Mouse (Mus musculus) thymus, postnatal 36 days (tissue): ENCODE data around the gene Dyx1c1.

Source experiments
- DNase-seq, 2 experiments: peaks; one replicate each; pipeline ENCODE4 v3.0.0; 2022; ENCODE audit warnings: mixed read lengths in 2 of 2

Dyx1c1 gene

DNA sequence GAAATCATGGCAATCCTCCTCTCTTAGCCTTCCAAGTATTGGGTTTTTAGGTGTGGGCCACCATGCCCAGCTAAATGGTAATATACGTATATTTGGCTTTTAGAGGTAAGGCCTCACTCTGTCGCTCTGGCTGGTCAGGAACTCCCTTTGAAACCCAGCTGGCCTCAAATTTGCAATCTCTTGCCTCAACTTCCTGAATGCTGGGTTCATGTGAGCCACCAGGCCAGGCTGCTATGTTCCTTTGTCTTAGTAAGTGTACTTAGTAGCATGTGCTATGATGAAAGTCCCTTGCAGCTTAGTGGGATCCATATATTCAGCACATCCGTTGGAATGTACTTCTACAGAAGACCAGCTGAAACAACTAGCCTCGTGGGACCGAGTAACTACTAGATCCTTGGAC, 16.1 kb downstream of the Dyx1c1 start:
- DNase-seq = no peak

DNA sequence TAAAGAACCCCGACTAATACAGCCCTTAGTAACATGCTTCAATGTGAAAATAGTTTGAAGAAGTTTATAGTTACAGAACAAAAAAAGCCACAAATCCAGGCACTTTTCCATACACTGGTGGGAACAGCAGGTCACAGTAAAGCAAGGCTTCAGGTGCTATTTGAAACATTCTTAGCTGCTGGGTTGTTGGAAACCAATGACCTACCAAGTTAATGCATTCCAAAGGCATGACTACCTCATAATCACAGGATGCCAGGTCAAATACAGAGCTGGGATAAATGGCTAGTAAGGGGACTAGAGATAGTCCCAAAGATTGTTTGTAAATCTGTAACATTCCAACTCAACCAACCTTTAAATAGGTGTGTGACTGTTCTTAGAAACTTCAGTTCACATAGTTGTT, 16.7 kb downstream of the Dyx1c1 start:
- DNase-seq = no peak

DNA sequence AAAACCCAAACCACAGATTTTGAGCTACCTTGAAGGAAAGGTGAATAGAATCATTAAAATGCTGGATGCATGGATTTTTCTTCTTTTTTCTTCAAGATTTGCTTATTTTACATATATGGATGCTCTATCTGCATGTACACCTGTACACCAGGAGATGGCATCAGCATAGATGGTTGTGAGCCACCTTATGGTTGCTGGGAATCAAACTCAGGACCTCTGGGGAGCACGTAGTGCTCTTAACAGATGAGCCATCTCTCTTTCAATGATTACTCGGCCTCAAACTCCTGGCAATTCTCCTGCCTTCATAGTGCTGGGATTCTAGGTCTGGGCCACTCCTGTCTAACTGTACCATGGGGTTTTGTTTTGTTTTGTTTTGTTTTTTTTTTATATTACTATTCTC, 24.5 kb downstream of the Dyx1c1 start:
- DNase-seq = no peak

DNA sequence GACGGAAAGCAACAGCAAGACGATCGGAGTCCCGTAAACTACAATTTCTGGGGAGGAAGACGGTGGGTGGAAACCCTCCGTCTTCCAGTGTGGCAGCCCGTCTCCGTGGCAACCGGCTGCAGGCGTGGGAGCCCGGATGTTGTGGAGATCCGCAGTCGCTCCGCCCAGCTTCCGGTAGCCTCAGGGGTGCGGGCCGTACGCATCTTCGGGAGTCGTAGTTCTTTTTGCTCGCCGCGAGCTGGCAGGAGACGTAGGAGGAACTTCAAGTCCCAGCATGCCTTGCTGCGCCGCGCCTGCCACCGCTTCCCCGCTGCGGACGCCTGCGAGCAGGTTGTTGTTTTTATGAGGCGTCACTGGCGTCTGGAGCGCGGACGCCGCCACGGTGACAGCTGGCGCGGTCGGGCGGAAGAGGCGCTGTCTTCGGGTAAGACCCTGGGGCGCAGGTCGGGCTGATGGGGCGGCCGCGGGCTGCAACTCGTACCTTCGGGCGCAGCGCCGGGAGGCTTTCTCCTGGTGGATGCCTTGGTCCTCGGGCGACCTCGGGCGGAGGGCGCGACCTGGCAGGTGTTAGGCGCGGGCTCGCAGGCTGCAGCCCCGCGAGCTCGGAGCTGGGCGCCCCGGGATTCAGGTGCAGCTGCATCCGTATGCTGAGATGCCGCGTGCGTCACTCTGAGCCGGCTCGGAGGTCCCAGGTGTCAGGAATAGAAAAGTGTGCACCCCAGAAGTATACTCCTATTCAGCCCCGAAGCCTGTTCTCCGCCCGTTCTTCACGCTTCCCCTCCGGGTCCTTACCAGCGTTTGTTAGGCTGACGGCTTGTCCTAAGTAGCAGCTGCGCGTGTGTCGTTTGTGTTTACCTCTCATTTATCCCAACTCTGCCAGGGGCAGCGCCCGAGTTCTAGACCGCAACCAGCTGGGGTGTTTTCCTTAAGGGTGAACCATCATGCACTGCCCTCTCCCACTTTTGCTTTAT, 26.9 kb downstream of the Dyx1c1 start, which contains the start of the genes Ccpg1os and Ccpg1:
Gene Ccpg1os (minus strand): TSS at position 133 of the 971 bp plus-strand sequence.
Gene Ccpg1 (plus strand): TSS at position 180 of the 971 bp plus-strand sequence.
- DNase-seq = peak; percentile 95 to 99

DNA sequence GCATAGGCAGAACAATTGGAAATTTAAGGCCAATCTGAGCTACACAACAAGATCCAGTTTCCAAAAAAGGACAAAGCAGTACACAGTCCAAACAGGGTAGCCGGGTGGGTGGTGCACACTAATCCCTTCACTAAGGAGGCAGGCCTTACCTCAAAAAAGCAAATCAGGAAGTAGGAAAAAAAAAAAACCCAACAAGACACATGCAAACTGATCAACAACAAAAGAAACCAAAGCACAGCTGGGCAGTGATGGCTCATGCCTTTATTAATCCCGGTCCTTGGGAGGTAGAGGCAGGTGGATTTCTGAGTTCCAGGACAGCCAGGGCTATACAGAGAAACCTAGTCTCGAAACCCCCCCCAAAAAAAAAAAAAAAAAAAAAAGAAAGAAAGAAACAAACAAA, 29.1 kb downstream of the Dyx1c1 start:
- no peak for DNase-seq

DNA sequence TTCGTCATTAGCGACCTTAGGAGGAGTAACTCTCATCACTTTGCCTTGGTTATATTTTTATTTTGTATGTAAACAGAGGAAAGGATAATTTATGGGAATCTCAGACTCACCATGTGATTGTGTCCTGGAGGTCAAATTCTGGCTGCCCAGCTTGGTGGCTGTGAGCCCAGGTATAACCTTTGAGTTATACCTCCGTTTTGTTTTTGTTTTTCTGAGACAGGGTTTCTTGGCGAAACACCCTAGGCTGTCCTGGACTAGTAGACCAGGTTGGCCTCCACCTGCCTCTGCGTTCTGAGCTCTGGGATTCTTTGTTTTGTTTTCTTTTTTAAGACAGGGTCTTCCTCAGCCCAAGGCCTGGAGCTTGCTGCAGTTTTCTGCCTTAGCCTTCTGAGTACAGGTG, 30.1 kb downstream of the Dyx1c1 start:
- DNase-seq = no peak

DNA sequence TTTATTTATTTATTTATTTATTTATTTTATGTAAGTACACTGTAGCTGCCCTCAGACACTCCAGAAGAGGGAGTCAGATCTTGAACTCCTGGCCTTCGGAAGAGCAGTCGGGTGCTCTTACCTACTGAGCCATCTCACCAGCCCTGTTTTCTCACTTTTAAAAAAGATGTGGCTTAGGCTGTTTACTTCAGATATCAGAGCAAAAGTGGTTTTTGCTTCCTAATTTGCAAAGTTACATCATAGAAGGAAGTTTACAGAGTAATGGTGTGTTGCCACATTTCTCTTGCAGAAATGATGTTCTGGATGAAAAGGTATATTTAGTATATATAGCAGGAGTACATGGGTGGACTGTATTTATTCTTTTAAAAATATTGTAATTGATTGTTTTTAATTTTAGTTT, 32.8 kb downstream of the Dyx1c1 start:
- DNase-seq = no peak

DNA sequence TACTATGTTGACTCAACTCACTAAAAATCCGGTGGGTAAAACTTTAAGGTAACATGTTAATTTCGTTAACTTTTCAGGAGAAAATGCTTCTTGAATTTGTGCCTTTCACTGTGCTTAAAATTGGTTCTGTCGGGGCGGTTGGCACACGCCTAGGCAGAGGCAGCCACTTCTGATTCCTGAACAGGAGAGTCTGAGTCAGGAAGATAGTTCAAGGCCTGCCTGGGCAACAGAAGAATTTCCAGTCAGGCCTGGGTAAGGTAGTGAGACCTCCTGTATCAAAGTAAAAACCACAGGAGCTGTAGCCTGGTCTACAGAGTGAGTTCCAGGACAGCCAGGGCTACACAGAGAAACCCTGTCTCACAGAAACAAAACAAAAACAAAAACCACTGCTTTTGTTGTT, 34.0 kb downstream of the Dyx1c1 start:
- no peak for DNase-seq

DNA sequence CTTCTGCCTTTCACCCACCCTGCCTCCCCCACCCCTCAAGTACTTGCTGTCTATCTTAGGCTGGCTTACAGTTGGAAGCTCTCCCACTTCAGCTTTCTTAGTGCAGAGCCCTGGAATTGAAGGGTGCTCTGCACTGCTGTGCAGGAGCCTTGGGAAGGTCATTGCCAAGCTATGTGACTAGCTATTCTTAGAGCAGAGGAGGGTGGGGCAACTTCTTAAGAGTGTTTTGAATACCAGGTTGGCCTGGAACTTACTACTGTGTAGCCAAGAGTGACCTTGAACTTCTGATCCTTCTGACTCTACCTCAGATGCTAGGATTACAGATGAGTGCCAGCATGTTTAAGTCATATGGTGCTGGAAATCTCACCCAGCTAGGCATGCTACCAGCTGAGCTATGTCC, 37.6 kb downstream of the Dyx1c1 start:
- DNase-seq = no peak

DNA sequence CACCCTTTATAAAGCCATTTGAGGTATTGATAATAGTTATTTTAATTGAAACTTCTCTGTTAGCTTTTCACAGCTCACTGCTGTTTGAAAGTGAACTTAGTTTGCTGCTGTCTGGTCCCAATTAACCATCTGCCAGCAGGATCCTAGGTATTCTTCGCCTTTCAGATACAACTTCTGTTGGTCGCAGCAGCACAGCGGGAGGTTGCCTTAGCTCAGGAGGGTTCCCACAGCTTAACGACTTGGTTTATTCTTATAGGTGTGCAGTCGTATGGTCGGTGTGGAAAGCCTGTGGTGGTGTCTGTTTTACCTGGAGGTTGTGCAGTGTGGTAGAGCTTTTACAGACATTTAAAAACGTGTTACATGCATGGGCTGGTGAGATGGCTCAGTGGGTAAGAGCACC, 38.2 kb downstream of the Dyx1c1 start:
- DNase-seq = no peak

DNA sequence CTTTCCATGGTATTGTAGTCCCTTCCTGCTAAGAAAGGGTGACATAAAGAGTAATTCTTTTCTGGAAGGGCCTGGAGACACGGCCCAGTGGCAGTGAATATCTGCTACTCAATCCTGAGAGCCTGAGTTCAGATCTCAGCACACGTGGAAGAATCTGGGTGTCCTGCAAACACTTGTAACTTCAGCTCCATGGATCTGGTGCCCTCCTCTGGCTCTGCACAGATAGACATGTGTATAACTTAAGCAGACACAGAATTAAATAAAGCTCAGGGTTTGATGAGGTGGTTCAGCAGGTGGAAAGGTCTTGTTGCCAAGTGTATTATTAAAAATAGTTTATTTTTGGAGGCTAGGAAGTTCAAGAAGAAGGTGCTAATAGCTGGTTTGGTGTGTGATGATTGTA, 41.9 kb downstream of the Dyx1c1 start:
- no peak for DNase-seq

DNA sequence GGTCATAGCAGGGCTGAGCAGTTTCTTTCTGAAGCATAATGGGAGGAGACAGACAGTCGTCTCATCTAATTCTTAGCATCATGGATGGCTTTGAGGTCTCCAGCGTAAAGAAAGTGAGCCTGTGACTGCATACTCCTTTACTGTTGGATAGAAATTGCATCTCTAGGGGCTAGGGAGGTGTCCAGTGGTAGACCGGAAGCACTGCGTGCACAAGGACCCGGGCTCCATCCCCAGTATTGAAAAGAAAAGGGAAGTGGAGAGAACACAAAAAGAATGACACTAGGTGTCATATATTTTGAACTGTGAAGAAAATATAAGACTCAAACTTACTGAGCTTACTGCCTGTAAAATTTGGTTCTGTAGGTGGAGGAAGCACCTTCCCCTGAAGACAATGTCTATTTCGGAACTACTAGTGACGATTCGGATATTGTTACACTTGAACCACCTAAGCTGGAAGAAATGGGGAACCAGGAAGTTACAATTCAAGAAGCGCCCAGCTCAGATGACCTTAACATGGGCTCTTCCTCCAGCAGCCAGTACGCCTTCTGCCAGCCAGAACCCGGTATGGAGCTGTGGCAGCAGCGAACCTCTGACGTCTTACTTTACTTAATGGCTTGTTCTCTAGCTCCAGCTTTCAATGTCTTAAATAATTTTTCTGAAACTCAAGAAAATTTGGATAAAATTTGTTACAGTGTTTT, 42.9 kb downstream of the Dyx1c1 start:
- DNase-seq = no peak

DNA sequence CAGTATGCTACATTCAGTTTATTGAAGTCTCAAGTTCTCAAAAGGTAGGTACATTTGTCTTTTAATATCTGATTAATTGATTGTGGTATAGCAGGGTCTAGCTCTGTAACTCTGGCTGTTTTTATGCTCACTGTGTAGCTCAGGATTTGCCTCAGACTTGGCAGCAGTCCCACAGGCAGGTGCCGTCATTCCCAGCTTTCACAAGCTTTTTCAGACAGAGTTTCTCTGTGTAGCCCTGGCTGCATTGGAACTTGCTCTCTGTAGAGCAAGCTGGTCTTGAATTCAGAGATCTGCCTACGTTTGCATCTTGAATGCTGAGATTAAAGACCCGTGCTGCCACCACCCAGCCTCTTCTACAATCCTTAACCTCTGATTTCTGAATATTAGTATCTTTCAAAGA, 43.6 kb downstream of the Dyx1c1 start:
- DNase-seq = no peak

DNA sequence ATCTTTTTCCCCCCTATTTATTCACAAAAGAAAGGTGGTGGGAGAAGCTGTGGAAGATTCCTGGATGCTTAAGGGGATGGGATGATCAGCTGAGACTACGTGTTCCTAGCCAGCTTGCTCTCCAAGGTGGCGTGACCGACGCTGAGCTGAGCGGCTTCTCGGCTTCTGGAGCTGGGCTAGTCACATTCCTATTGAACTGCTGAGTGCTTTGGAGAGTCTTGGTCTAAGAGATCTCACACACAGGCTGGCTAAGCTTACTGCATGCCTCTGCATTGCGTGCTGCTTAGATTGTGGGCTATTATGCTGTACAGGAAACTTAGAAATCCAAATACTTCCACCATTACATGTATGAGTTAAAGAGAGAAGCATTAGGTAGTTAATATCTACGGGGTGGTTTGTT, 45.5 kb downstream of the Dyx1c1 start:
- DNase-seq = no peak

DNA sequence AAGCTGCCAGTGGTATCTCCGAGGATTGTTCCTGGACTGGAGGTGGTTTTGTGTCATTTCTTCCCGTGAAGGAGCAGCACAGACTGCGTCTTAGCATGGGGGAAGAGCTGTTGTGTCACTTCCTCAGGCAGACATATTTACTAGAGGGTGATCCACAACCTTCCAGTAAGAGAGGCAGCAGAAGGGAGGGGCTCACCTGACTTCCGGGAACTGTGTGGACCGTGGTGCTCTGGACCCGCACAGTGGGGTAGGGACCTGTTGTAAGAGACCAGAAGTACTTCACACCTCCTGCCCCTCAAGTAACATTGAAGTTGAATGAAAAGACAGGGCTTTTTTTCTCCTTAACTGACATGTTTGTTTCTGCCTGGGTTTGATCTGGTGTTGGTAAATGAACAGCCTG, 46.5 kb downstream of the Dyx1c1 start:
- no peak for DNase-seq

DNA sequence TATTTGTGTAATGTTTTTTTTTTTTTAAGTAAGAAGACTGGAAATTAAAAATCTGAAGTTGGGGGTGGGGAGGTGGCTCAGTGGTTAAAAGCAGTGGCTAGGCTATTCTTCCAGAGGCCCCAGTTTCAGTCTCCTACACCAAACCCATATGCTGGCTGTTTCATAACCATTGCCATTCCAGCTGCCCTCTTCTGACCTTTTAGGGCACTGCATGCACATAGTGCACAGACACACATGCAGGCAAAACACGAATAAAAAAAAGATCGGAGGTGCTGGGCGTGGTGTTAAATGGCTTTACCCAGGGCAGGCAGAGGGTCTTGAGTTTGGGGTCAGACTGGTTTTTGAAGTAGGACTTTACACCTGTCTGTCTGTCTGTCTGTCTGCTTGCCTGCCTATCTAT, 47.6 kb downstream of the Dyx1c1 start:
- peak in 1 of 2 experiments; percentile 11 for DNase-seq

DNA sequence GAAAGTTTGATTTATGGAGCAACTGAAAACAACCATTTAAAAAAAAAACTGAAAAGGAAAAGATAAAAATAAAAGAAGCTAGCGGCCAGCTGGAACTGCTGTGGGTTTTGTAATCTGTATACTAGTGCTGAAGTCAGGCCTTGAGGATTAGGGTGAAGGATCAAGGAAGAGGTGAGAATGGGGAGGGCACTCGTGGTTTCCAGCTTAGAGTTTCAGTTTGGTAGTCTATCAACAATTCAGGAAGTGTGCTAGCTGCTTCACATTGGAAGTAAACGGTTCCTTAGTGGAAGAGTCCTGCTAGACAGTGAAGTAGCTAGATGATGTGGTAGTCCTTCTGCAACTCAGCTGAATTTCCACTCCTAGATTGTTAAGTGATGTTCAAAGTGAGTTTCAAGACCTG, 49.8 kb downstream of the Dyx1c1 start:
- DNase-seq = no peak

DNA sequence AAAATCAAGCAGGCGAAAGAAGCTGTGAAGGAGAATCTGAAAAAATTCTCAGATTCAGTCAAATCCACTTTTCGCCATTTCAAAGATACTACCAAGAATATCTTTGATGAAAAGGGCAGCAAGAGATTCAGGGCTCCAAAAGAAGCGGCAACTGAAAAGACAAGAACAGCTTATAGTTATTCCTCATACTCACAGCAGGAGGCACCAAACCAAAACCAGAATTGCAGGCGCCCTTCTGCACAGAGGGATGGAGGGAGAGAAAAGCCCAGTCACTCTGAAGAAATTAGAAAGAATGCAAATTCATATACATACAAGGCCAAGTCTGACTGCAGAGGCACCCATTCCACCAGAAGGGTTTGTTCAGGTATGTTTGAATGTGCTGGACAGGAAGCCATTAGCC, 54.0 kb downstream of the Dyx1c1 start:
- no peak for DNase-seq

DNA sequence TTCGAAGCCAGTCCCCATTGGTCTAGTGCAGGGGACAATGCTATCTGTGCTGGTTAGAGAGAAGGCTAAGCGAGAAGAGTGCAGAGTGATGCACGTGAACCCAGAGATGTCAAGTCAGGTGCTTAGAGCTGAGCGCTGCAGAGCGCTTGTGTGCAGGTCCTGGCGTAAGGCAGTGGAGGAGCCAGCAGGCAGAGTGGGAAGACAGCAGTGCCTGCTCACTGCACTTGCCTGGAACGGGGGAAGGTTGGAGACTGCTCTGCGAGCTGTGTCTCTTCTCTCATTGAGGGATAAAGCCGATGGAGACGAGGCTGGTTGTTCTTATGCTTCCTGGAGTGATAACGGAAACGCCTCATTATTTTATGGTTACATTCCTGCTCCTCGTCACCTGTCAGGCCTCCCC, 56.1 kb downstream of the Dyx1c1 start:
- DNase-seq = no peak

DNA sequence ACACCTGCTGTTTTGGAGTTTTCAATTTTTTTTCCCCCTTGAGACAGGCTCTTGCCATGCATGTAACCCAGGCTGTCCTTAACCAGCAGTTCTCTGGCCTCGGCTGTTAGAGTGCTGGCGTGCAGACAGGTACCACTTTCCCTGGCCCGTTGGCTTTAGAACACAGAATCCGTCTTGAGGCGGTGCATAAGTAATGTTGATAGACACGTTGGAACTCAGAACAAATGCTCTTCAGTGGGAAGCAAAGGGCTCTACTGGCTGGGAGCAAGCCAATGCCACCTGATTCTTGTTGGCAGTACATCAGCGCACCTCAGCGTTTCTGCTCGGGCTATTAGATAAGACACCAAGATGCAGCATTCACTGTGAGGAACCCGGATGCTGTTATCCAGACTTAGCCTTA, 61.3 kb downstream of the Dyx1c1 start:
- DNase-seq = no peak

DNA sequence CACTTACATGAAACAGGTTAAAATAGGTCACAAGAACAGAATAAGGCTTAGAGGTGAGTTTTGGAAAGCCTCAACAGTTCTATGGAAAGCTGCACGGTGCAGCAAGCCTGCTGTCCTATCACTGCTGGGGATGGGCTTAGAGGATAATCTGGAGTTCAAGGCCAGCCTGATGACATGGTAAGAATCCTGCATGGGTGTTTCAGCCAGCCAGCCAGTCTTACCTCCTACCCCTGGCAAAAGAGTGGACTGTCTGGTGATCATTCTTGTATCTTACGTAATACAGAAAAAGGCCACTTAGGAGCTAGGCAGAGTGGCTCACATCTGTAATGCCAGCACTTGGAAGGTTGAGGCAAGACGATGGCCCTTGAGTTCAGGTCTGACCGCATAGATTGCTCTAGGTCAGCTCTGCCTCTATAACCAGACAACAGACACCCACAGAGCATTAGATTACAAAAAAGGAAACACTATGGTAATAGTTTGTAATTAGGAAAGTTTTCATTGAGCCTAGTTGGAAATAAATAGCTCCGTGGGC, 62.0 kb downstream of the Dyx1c1 start:
- DNase-seq = no peak
